Mouse (Mus musculus): ENCODE measurements around the gene Csdc2.
A peak's percentile ranks its signal among the peaks of the same experiment; 100 is the strongest.
"Not testable (repeated sequence)": the region's sequence is repeated elsewhere in the genome, so short reads cannot be mapped to it uniquely, and the experiment has no call there.

The Csdc2 gene

DNA sequence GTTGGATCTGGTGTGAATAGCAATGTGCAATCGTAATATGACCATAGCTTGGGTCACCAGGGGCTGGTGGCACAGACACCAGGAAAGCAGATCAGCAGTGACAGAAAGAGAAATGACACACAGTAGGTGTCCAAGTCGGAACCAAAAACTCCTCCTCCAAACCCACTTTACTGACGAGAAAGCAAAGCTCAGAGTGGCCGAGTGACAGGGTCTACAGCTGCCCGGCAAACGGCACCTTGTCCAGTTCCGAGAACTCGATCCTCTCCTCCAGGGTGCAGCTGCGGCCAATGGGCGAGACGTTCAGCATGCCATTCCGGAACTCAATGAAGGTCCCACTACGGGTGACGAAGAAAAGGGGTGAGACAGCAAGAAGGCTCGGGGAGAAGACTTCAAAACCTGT is 18.9 kb downstream of the Csdc2 start:
- no peak for DNase-seq (ENCODE audit: low spot score)

GRCm38 (mm10) chr15:81956457-81956856 is 19.9 kb downstream of the Csdc2 start:
- DNase-seq (ENCODE audit: low spot score): peak; percentile 29

GRCm38 (mm10) chr15:81957598-81957997 is 21.0 kb downstream of the Csdc2 start:
- DNase-seq (ENCODE audit: low spot score): no peak

- no peak for DNase-seq (ENCODE audit: low spot score)
These were observed 22.3 kb downstream of the Csdc2 start for GRCm38 (mm10) chr15:81958906-81959305.

GRCm38 (mm10) chr15:81960171-81961077 is 23.9 kb downstream of the Csdc2 start, which contains the start of gene Pmm1:
Pmm1 (minus strand) TSS chr15:81960930.
- DNase-seq (ENCODE audit: low spot score): peak; percentile 98

GRCm38 (mm10) chr15:81961078-81961451 is 24.5 kb downstream of the Csdc2 start:
- DNase-seq (ENCODE audit: low spot score): no peak

DNA sequence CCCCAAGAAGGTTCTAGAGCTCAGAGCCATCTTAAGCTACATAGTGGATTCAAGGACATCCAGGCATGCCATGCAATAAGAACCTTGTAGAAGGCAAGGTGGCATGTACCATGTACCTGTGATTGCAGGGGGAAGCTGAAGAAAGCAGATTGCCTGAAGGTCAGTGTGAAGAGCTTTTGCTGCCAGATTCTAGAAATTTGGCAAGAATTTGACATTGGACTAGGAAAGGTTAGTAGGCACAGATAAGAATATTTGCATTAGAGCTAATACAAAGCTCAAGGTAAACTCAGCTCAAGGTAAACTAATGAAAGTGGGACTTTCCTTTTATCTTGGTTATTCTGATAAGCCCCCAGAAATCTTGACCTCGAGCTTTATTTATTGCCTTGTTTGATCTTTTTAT is 27.7 kb downstream of the Csdc2 start:
- DNase-seq (ENCODE audit: low spot score): no peak

- no peak for DNase-seq (ENCODE audit: low spot score)
These were observed 28.5 kb downstream of the Csdc2 start for GRCm38 (mm10) chr15:81964980-81965545.

- no peak for DNase-seq (ENCODE audit: low spot score)
These were observed 29.7 kb downstream of the Csdc2 start for GRCm38 (mm10) chr15:81966062-81966829.

GRCm38 (mm10) chr15:81967821-81968220 is 31.3 kb downstream of the Csdc2 start:
- DNase-seq (ENCODE audit: low spot score): no peak

DNA sequence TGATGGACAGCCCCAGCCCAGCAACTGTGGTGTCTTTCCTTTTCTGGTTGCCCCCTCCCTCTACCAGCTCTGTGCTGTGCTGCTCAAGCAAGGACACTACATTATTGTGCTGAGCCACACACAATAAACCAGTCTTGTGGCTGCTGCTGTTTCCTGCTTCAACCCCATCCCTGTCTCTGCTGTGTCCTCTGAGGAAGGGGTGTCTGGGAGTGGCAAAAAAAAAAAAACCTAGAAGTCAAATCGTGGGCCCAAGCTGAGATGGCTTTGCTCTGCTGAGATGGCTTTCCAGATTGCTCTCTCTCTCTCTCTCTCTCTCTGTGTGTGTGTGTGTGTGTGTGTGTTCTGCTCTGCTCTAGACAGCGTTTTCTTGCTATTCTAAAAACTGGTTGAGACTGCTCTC is 31.9 kb downstream of the Csdc2 start:
- no peak for DNase-seq (ENCODE audit: low spot score)

GRCm38 (mm10) chr15:81969173-81969572 is 32.6 kb downstream of the Csdc2 start:
- no peak for DNase-seq (ENCODE audit: low spot score)

- DNase-seq (ENCODE audit: low spot score): not testable (repeated sequence)
These were observed 33.1 kb downstream of the Csdc2 start for GRCm38 (mm10) chr15:81969635-81970034.

DNA sequence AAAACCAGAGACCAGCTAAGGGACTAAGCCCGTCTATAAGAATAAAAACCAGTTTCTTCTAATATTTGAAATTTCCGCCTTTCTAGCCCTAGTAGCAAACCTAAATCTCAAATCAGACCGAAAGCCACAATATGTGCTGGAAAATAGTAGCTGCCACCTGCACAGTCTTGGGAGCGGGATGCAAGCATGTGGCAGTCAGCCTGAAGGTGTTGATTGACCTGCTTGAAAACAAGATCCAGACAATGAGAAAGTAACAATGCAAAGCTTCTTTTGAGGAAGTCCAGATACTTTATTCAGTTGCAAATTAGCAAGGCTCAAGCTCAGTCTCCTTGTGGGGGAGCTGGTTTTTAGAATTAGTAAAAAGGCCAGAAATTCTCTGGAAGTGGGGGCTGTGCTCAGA is 33.9 kb downstream of the Csdc2 start:
- not testable (repeated sequence) for DNase-seq (ENCODE audit: low spot score)

DNA sequence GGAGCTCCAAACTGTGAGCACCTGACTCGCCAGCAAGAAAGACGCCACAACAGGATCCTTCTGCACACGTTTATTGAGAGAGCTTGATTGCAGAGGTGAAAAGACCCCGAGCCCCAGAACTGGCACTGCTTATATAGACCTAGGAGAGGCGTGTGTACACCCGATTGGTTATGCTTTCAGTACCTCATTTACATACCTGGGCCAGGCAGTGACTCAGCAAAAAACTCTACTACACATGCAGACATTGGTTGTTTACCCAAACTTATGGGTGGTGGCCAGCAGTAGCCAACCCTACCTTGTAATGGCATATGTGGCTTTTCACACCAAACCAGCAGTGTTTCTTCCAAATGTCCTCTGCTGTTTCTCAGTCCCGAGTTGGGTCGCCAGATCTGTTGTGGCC is 38.6 kb downstream of the Csdc2 start:
- not testable (repeated sequence) for DNase-seq (ENCODE audit: low spot score)

GRCm38 (mm10) chr15:81980321-81980720 is 43.8 kb downstream of the Csdc2 start, which contains the start of gene 1700029P11Rik:
1700029P11Rik (plus strand) TSS chr15:81980540.
- no peak for DNase-seq (ENCODE audit: low spot score)

DNA sequence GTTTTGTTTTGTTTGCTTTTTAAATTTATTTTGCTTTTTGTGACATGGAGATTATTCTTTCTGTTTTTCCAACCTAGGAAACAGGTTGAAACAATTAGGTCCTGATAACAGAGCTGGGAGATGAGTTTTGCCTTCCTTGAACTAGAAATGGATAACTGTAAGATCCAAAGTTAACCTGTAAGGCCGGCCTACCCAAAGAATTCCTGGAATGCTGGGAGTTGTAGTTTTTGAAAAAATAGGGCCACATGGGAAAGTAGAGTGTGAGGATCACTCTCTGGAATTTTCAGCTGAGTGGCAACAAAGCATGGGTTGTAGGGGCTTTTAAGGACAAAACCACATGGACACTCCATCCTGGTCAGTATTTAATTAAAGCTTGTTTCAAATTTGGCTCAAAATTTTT is 45.6 kb downstream of the Csdc2 start:
- DNase-seq (ENCODE audit: low spot score): no peak

DNA sequence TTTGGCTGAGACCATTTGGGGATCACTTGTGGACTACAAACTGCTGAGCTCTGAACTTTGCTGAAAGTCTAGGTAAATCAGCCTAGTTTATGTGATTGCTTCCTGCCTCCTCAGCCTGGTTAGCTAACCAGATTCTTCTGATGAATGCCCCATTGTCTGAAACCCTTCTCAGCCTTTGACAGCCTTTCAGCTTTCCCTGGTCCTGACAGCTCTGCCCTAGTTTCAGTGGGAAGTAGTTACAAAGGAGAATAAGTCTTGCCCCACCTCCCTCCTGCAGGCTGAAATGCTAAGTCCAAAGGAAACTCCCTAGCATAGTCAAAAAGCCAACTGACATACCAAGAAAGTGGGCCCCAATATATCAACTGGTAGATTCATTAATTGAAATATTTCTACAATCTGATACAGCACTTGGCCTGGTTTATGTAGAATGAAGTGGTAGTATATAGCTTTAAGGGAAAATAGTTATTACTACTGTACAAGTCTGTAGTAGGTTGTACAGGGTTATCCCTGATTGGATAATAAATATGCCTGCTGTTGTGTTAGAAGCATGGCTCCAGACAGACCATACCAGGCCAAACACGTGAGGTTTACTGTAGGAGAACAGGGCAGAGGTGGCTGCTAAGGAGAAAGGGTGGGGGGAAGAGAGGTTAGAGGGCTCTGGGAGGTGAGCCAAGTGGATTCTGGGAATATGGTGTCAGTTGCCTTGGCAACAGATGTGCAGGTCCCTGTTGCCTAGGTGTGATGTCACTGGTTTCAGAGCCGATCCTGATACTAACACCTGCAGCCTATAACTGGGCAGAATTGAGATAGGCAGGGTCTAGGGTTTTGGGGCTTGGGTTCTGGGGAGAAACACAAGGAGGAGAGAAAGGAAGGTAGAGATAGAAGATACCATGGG is 49.0 kb downstream of the Csdc2 start:
- no peak for DNase-seq (ENCODE audit: low spot score)

DNA sequence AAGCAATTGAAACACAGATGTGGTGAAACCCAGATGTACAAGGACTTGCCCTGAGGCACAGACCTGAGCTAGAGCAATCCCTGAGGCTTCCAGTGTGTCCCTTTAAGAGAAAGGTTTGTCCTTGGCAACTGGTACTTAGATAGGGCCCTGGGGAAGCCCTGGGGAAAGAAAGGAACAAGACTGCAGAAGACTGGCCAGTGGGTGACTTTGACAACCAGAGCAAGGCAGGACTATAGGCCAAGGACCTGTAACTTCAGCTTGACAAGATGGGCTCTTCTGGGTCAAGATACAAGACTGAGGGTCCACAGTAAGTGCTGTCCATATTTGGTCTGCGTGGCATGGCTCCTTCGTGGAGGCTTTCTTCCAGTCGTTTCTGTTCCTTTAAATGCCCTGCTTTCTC is 51.1 kb downstream of the Csdc2 start, which contains the start of gene Xrcc6:
Xrcc6 (plus strand) TSS at position 190 of the 400 bp plus-strand sequence.
- DNase-seq (ENCODE audit: low spot score): no peak

- DNase-seq (ENCODE audit: low spot score): peak; percentile 73
These were observed 53.0 kb downstream of the Csdc2 start for GRCm38 (mm10) chr15:81989371-81990062.

GRCm38 (mm10) chr15:81990549-81990948 is 54.0 kb downstream of the Csdc2 start:
- no peak for DNase-seq (ENCODE audit: low spot score)

All from urinary bladder, postnatal 25 days (tissue).